Mouse (Mus musculus): ENCODE measurements around the gene Olfr1082. TPM values are rescaled to one million over a fixed set of nuclear protein-coding genes. Genes with fewer than 3 reads are reported as not detected.
"Not testable (repeated sequence)": the region's sequence is repeated elsewhere in the genome, so short reads cannot be mapped to it uniquely, and the experiment has no call there.

Olfr1082 gene
- not detected for total RNA-seq (2021)
- long read RNA-seq, experiment 1, result 0 reads
- long read RNA-seq, experiment 2, result 0 reads

- not testable (repeated sequence) for DNase-seq
These were observed at the start of gene Olfr1082 for GRCm38 (mm10) chr2:86598866-86599265. Gene Olfr1082 (minus strand): TSS chr2:86598966.

- not testable (repeated sequence) for DNase-seq
These were observed 40.9 kb upstream of the Olfr1082 start, which contains the start of gene Olfr1084 for GRCm38 (mm10) chr2:86639625-86640024. Gene Olfr1084 (minus strand): TSS chr2:86639725.

- not testable (repeated sequence) for DNase-seq
These were observed 40.6 kb downstream of the Olfr1082 start, which contains the start of gene Olfr1080 for GRCm38 (mm10) chr2:86558135-86558534. Gene Olfr1080 (minus strand): TSS chr2:86558235.

Other genes starting within 250 kb of the Olfr1082 start
- gene Olfr1055, start 248.7 kb downstream of the Olfr1082 start, total RNA-seq (2021), result not detected
- not detected for gene Olfr1056, start 236.5 kb downstream of the Olfr1082 start, total RNA-seq (2021)
- gene Olfr1057, start 220.6 kb downstream of the Olfr1082 start, total RNA-seq (2021), result not detected
- gene Olfr1058, start 210.4 kb downstream of the Olfr1082 start, total RNA-seq (2021), result not detected
- gene Olfr1061, start 184.9 kb downstream of the Olfr1082 start, total RNA-seq (2021), result not detected
- gene Olfr1062, start 172.2 kb downstream of the Olfr1082 start, total RNA-seq (2021), result not detected
- gene Olfr1065, start 148.4 kb downstream of the Olfr1082 start, total RNA-seq (2021), result not detected
- not detected for gene Olfr1066, start 142.7 kb downstream of the Olfr1082 start, total RNA-seq (2021)
- gene Olfr228, start 111.6 kb downstream of the Olfr1082 start, total RNA-seq (2021), result not detected
- gene Olfr1076, start 90.5 kb downstream of the Olfr1082 start, total RNA-seq (2021), result not detected
- gene Olfr1079, start 56.5 kb downstream of the Olfr1082 start, total RNA-seq (2021), result not detected
- not detected for gene Olfr1080, start 40.7 kb downstream of the Olfr1082 start, total RNA-seq (2021)
- not detected for gene Olfr1084, start 40.8 kb upstream of the Olfr1082 start, total RNA-seq (2021)
- not detected for gene Olfr1085, start 63.1 kb upstream of the Olfr1082 start, total RNA-seq (2021)
- not detected for gene Olfr1086, start 81.1 kb upstream of the Olfr1082 start, total RNA-seq (2021)
- not detected for gene Olfr1087, start 99.4 kb upstream of the Olfr1082 start, total RNA-seq (2021)
- gene Olfr1089, start 134.7 kb upstream of the Olfr1082 start, total RNA-seq (2021), result not detected
- gene Olfr1090, start 160.0 kb upstream of the Olfr1082 start, total RNA-seq (2021), result not detected
- gene Olfr1093, start 183.5 kb upstream of the Olfr1082 start, total RNA-seq (2021), result not detected
- gene Olfr141, start 211.1 kb upstream of the Olfr1082 start, total RNA-seq (2021), result not detected
- gene Olfr1094, start 225.7 kb upstream of the Olfr1082 start, total RNA-seq (2021), result not detected